Mouse (Mus musculus) bone marrow macrophage, adult 2 months (primary cell): ENCODE results near the gene Nr1h2. TPM values are rescaled to one million over a fixed set of nuclear protein-coding genes. Genes with fewer than 3 reads are reported as not detected.
A peak's percentile ranks its signal among the peaks of the same experiment; 100 is the strongest.

Experiments
- H3K27ac ChIP-seq: 2 replicates; pipeline ENCODE4 v1.5.1; 2012; ENCODE audit warnings: low read depth, low read length; ENCODE audit not compliant: insufficient read depth
- H3K4me1 ChIP-seq: 2 replicates; pipeline ENCODE4 v1.6.1; 2012; ENCODE audit warnings: low read length; ENCODE audit not compliant: control insufficient read depth, insufficient read depth
- H3K4me3 ChIP-seq: 2 replicates; pipeline ENCODE4 v1.5.1; 2012; ENCODE audit warnings: mild to moderate bottlenecking, low read length, moderate library complexity; ENCODE audit not compliant: insufficient read depth
- CTCF ChIP-seq: IDR thresholded peaks from 2 replicates; pipeline ENCODE4 v1.5.1; 2012; ENCODE audit warnings: low read depth, mild to moderate bottlenecking, low read length, moderate library complexity
- POLR2A ChIP-seq: IDR thresholded peaks from 2 replicates; pipeline ENCODE4 v1.6.1; 2012; ENCODE audit warnings: mild to moderate bottlenecking, low read depth, low read length, borderline replicate concordance
- polyA plus RNA-seq: library from polyadenylated mRNA; stranded (reverse); fragments of >200 nt; gene quantifications from 2 replicates; pipeline ENCODE4 v1.2.4, GENCODE M21; 2012; ENCODE audit not compliant: missing spikeins, insufficient read depth, insufficient read length

Gene Nr1h2
- polyA plus RNA-seq, 1 experiment = 104 TPM

GRCm38 (mm10) chr7:44571811-44572210 lies 18.1 kb upstream of the Nr1h2 start:
- H3K27ac ChIP-seq = no peak overlapping the region
- H3K4me3 ChIP-seq = no peak overlapping the region

GRCm38 (mm10) chr7:44570989-44571388 lies 17.2 kb upstream of the Nr1h2 start:
- TF ChIP-seq CTCF = no peak
- TF ChIP-seq POLR2A = no peak
- Histone ChIP-seq H3K27ac (no peak overlapping the region), H3K4me3 (no peak overlapping the region), H3K4me1 (peaks cover 17% of the 10 kb centered on the region)

More at GRCm38 (mm10) chr7:44571811-44572210, 18.1 kb upstream of the Nr1h2 start:
- TF ChIP-seq POLR2A (no peak), CTCF (no peak)
- H3K4me1 ChIP-seq = peaks cover 17% of the 10 kb centered on the region

- TF ChIP-seq CTCF = no peak
- TF ChIP-seq POLR2A = no peak
- H3K4me1 ChIP-seq = peaks cover 20% of the 10 kb centered on the region
These were observed 15.1 kb upstream of the Nr1h2 start for GRCm38 (mm10) chr7:44568803-44569202.

GRCm38 (mm10) chr7:44565414-44565813 lies 11.7 kb upstream of the Nr1h2 start:
- TF ChIP-seq POLR2A = no peak
- TF ChIP-seq CTCF = no peak
- H3K4me3 ChIP-seq = no peak overlapping the region
- H3K27ac ChIP-seq = no peak overlapping the region
- peaks cover 6% of the 10 kb centered on the region for H3K4me1 ChIP-seq

More at GRCm38 (mm10) chr7:44568803-44569202, 15.1 kb upstream of the Nr1h2 start:
- Histone ChIP-seq H3K4me3 (no peak overlapping the region), H3K27ac (no peak overlapping the region)

- H3K27ac ChIP-seq = no peak overlapping the region
- no peak for TF ChIP-seq POLR2A
- no peak for TF ChIP-seq CTCF
- no peak overlapping the region for H3K4me3 ChIP-seq
- H3K4me1 ChIP-seq = peaks cover 2% of the 10 kb centered on the region; the same call in 1 of the 2 replicates
These were observed 10.7 kb upstream of the Nr1h2 start for GRCm38 (mm10) chr7:44564486-44564885.

DNA sequence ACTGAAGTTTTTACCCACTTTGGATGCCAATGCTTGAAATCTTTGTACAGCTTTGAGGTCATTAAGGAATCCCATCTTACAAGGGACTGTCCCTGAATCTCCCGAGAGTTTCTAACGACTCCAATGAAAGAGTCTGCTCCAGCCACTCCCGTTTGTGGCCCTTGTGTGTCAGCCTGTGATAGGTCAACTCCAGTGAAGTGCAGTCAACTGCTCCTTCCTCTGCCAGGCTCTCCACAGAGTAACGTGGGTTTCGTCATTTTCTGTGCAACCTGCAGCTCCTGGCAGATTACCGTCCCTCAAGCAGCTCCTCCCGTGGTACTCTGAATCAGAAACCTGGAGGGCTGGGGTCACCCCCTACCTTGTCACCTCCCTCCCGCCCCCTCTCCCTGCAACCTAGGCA lies 9.5 kb upstream of the Nr1h2 start:
- no peak overlapping the region for H3K4me3 ChIP-seq
- TF ChIP-seq POLR2A (no peak), CTCF (no peak)
- no peak overlapping the region for H3K27ac ChIP-seq
- H3K4me1 ChIP-seq = peaks cover 2% of the 10 kb centered on the region; the same call in 1 of the 2 replicates

GRCm38 (mm10) chr7:44560435-44561400 lies 7.0 kb upstream of the Nr1h2 start:
- Histone ChIP-seq H3K4me3 (no peak overlapping the region), H3K27ac (no peak overlapping the region), H3K4me1 (peaks cover 2% of the 10 kb centered on the region; the same call in 1 of the 2 replicates)
- TF ChIP-seq POLR2A (no peak), CTCF (peak; percentile 43; the same call in 1 of the 2 replicates)

GRCm38 (mm10) chr7:44557629-44558028 lies 3.9 kb upstream of the Nr1h2 start:
- no peak overlapping the region for H3K4me3 ChIP-seq
- TF ChIP-seq POLR2A (no peak), CTCF (no peak)
- no peaks in the 10 kb centered on the region for H3K4me1 ChIP-seq
- no peak overlapping the region for H3K27ac ChIP-seq

- Histone ChIP-seq H3K4me3 (peak overlapping the region; percentile 100), H3K4me1 (no peaks in the 10 kb centered on the region), H3K27ac (peak overlapping the region; percentile 95)
- TF ChIP-seq CTCF = no peak
- no peak for TF ChIP-seq POLR2A
These were observed 471 bp downstream of the Nr1h2 start for GRCm38 (mm10) chr7:44553196-44553764.
